Mouse (Mus musculus) lung, postnatal 0 days (tissue): ENCODE data around the gene Sox5.

Experiments used
- CTCF ChIP-seq: IDR thresholded peaks from 2 replicates; pipeline ENCODE4 v1.5.1; 2016; ENCODE audit warnings: antibody characterized with exemption, mild to moderate bottlenecking
- EP300 ChIP-seq: IDR thresholded peaks from 2 replicates; pipeline ENCODE4 v1.6.1; 2016; ENCODE audit warnings: antibody characterized with exemption, mild to moderate bottlenecking, control low read depth

- no peak for TF ChIP-seq CTCF
- 0 out of 2 replicates have a peak, but pooled peaks have one; percentile 19 for TF ChIP-seq EP300
These were observed 453.0 kb downstream of the Sox5 start for GRCm38 (mm10) chr6:144328779-144329178.
